8 mouse cellular contexts compared by ENCODE assay signal in genomic region chr1:93100576-93101491, GRCm38 (mm10). TPM values are rescaled to one million over a fixed set of nuclear protein-coding genes. Genes with fewer than 3 reads are reported as not detected.
DNase-seq lines count a peak whose midpoint lies in the region; ATAC-seq lines count a peak whose summit lies in the region.

No protein-coding gene starts in this region.

- H3K27ac ChIP-seq in lung, embryonic 15.5 days, result no peak overlapping the region
- no peak overlapping the region for H3K27ac ChIP-seq in heart, embryonic 11.5 days (ENCODE audit: low read depth, low read length)
- peak overlapping the region; percentile 91 for H3K27ac ChIP-seq in midbrain, embryonic 14.5 days (replicated peaks; ENCODE audit: low read depth, low read length)

- H3K27me3 ChIP-seq in lung, embryonic 15.5 days, result peaks cover 52% of the 10 kb centered on the region
- peaks cover 64% of the 10 kb centered on the region for H3K27me3 ChIP-seq in heart, embryonic 11.5 days (ENCODE audit: control insufficient read depth, insufficient read depth, low read length)
- H3K27me3 ChIP-seq in midbrain, embryonic 14.5 days (ENCODE audit: control insufficient read depth, insufficient read depth, low read length), result no peaks in the 10 kb centered on the region; the same call in 1 of the 2 replicates

- H3K4me3 ChIP-seq in lung, embryonic 15.5 days, result peak overlapping the region; percentile 46
- peak overlapping the region; percentile 61 for H3K4me3 ChIP-seq in heart, embryonic 11.5 days (ENCODE audit: low read depth, low read length)
- H3K4me3 ChIP-seq in midbrain, embryonic 14.5 days (replicated peaks; ENCODE audit: low read depth, low read length), result peak overlapping the region; percentile 86

- peak overlapping the region; percentile 30 for H3K9ac ChIP-seq in lung, embryonic 15.5 days
- peak overlapping the region; percentile 64; the same call in 1 of the 2 replicates for H3K9ac ChIP-seq in heart, embryonic 11.5 days (ENCODE audit: low read depth, low read length)
- peak overlapping the region; percentile 92 for H3K9ac ChIP-seq in midbrain, embryonic 14.5 days (replicated peaks; ENCODE audit: low read length)

- under 1% methylated on average over 41 of the region's 49 CpGs for WGBS in lung, embryonic 15.5 days
- WGBS in heart, embryonic 11.5 days (ENCODE audit: insufficient replicate concordance), result 1% methylated on average over 49 of the region's 49 CpGs
- under 1% methylated on average over 49 of the region's 49 CpGs for WGBS in midbrain, embryonic 14.5 days

- no peak for DNase-seq in lung, postnatal 36 days
- DNase-seq in cerebellum, postnatal 36 days, result peak; percentile 64
- DNase-seq in layer of hippocampus, postnatal 14 days (ENCODE audit: low spot score in 2 of 2), result peak; percentile 70 to 72
- peak; percentile 82 for DNase-seq in midbrain, embryonic 14.5 days
- no peak for DNase-seq in spleen, postnatal 14 days (ENCODE audit: low spot score in 2 of 2)

- ATAC-seq in lung, embryonic 15.5 days (ENCODE audit: borderline replicate concordance, extremely low read depth, low FRiP score, low TSS enrichment), result peak; percentile 47
- ATAC-seq in heart, embryonic 11.5 days (replicated peaks; ENCODE audit: insufficient number of reproducible peaks, low FRiP score, low TSS enrichment), result 0 out of 2 replicates have a peak, but pooled peaks have one; percentile 21
- ATAC-seq in midbrain, embryonic 14.5 days (ENCODE audit: low FRiP score, low TSS enrichment), result peak; percentile 65
- ATAC-seq in megakaryocyte-erythroid progenitor cell, adult 5-6 weeks (replicated peaks; ENCODE audit: low FRiP score, low TSS enrichment, poor library complexity, severe bottlenecking), result no peak

- peak overlapping the region; percentile 87 for H3K4me2 ChIP-seq in lung, embryonic 15.5 days
- peak overlapping the region; percentile 95 for H3K4me2 ChIP-seq in heart, embryonic 11.5 days
- peak overlapping the region; percentile 93 for H3K4me2 ChIP-seq in midbrain, embryonic 14.5 days (ENCODE audit: low read length)

- H3K4me1 ChIP-seq in lung, embryonic 15.5 days, result peaks cover 20% of the 10 kb centered on the region
- peaks cover 8% of the 10 kb centered on the region for H3K4me1 ChIP-seq in heart, embryonic 11.5 days (ENCODE audit: control insufficient read depth, insufficient read depth, low read length)
- H3K4me1 ChIP-seq in midbrain, embryonic 14.5 days (ENCODE audit: control insufficient read depth, insufficient read depth, low read length), result peaks cover 17% of the 10 kb centered on the region

- no peaks in the 10 kb centered on the region for H3K9me3 ChIP-seq in lung, embryonic 15.5 days
- no peaks in the 10 kb centered on the region for H3K9me3 ChIP-seq in heart, embryonic 11.5 days (replicated peaks; ENCODE audit: control insufficient read depth, low read length)
- no peaks in the 10 kb centered on the region for H3K9me3 ChIP-seq in midbrain, embryonic 14.5 days (ENCODE audit: control insufficient read depth, low read length)

- H3K36me3 ChIP-seq in lung, embryonic 15.5 days, result no peaks in the 10 kb centered on the region
- H3K36me3 ChIP-seq in heart, embryonic 11.5 days (ENCODE audit: control insufficient read depth, insufficient read depth, low read length), result no peaks in the 10 kb centered on the region
- H3K36me3 ChIP-seq in midbrain, embryonic 14.5 days (ENCODE audit: control insufficient read depth, insufficient read depth, low read length), result peaks cover 8% of the 10 kb centered on the region; the same call in 1 of the 2 replicates

RNA-seq across cellular contexts. Expression of gene Kif1a, which starts 0.9 kb away (rescaled TPM):
- polyA plus RNA-seq in lung, embryonic 15.5 days (2015; fragmentation: Nextera tagmentation; extraction: Ambion mirVana), result 6.5 and 10.8 TPM in 2 replicates
- polyA plus RNA-seq in heart, embryonic 11.5 days (2014; fragmentation: Nextera tagmentation; extraction: Ambion mirVana), result 5.7 and 6.3 TPM in 2 replicates
- 100 to 1,000 TPM; 709 to 747 TPM for total RNA-seq in layer of hippocampus, postnatal 14 days (2021)
- polyA plus RNA-seq in midbrain, embryonic 14.5 days (2014; fragmentation: Nextera tagmentation; extraction: Ambion mirVana), result 228 and 350 TPM in 2 replicates
- not detected in 2 replicates for total RNA-seq in megakaryocyte-erythroid progenitor cell, adult 5-6 weeks (2014; fragmentation: Nextera tagmentation)
- not detected in 2 replicates for total RNA-seq in megakaryocyte-erythroid progenitor cell, adult 5-6 weeks (2017)

RNA-seq across cellular contexts. Expression of gene Agxt, which starts 34.2 kb away (rescaled TPM):
- polyA plus RNA-seq in lung, embryonic 15.5 days (2015; fragmentation: Nextera tagmentation; extraction: Ambion mirVana), result not detected in 2 replicates
- polyA plus RNA-seq in heart, embryonic 11.5 days (2014; fragmentation: Nextera tagmentation; extraction: Ambion mirVana), result 0.61 TPM in 1 of 2 replicates, not detected in the other
- total RNA-seq in layer of hippocampus, postnatal 14 days (2021), result not detected
- not detected in 2 replicates for polyA plus RNA-seq in midbrain, embryonic 14.5 days (2014; fragmentation: Nextera tagmentation; extraction: Ambion mirVana)
- total RNA-seq in megakaryocyte-erythroid progenitor cell, adult 5-6 weeks (2014; fragmentation: Nextera tagmentation), result not detected in 2 replicates
- total RNA-seq in megakaryocyte-erythroid progenitor cell, adult 5-6 weeks (2017), result not detected in 2 replicates

RNA-seq across cellular contexts. Expression of gene 2310007B03Rik, which starts 59.9 kb away (rescaled TPM):
- 14.1 and 16.7 TPM in 2 replicates for polyA plus RNA-seq in lung, embryonic 15.5 days (2015; fragmentation: Nextera tagmentation; extraction: Ambion mirVana)
- 0.11 TPM in 1 of 2 replicates, not detected in the other for polyA plus RNA-seq in heart, embryonic 11.5 days (2014; fragmentation: Nextera tagmentation; extraction: Ambion mirVana)
- not detected for total RNA-seq in layer of hippocampus, postnatal 14 days (2021)
- polyA plus RNA-seq in midbrain, embryonic 14.5 days (2014; fragmentation: Nextera tagmentation; extraction: Ambion mirVana), result not detected in 2 replicates
- not detected in 2 replicates for total RNA-seq in megakaryocyte-erythroid progenitor cell, adult 5-6 weeks (2014; fragmentation: Nextera tagmentation)
- not detected in 2 replicates for total RNA-seq in megakaryocyte-erythroid progenitor cell, adult 5-6 weeks (2017)

Comparison
In these comparisons a context has a peak if more than half of its experiments do, and no peak if none do; other contexts are left out.
1. H3K9ac ChIP-seq: peak in every context shown above with its lines; median percentile 92 in midbrain, embryonic 14.5 days; 64 in heart, embryonic 11.5 days; 30 in lung, embryonic 15.5 days.
2. DNase-seq: peak in cerebellum, postnatal 36 days (2 of 2), layer of hippocampus, postnatal 14 days (2 of 2) and midbrain, embryonic 14.5 days (single experiment); none in lung, postnatal 36 days (single experiment) and spleen, postnatal 14 days (0 of 2).
3. RNA of gene Kif1a, which starts 0.9 kb away (polyA plus RNA-seq): 228 to 350 TPM in midbrain, embryonic 14.5 days; 6.5 to 10.8 TPM in lung, embryonic 15.5 days and 5.7 to 6.3 TPM in heart, embryonic 11.5 days; every median in the first group is over 10 times any median in the second.
4. RNA of gene 2310007B03Rik, which starts 59.9 kb away (polyA plus RNA-seq): 14.1 to 16.7 TPM in lung, embryonic 15.5 days; 0.11 TPM in heart, embryonic 11.5 days and not detected in midbrain, embryonic 14.5 days; every median in the first group is over 10 times any median in the second.
5. Peak in every context shown above with its lines, with median percentiles within 50 percentile points of each other: H3K4me2 ChIP-seq and H3K4me3 ChIP-seq.